Mouse (Mus musculus) ES-Bruce4 (cell line): ENCODE data around the gene Dennd5b.

ENCODE experiments used
- CTCF ChIP-seq: IDR thresholded peaks from one replicate; pipeline ENCODE4 v1.8.1; 2011; ENCODE audit warnings: low read depth, low read length
- EP300 ChIP-seq: IDR thresholded peaks from 2 replicates; pipeline ENCODE4 v1.6.1; 2011; ENCODE audit warnings: low read depth, low read length; ENCODE audit not compliant: insufficient read depth
- POLR2A ChIP-seq: IDR thresholded peaks from one replicate; pipeline ENCODE4 v1.8.1; 2011; ENCODE audit warnings: low read length; ENCODE audit not compliant: insufficient read depth

- TF ChIP-seq CTCF = no peak
- no peak for TF ChIP-seq EP300
- no peak for TF ChIP-seq POLR2A
Measured at GRCm38 (mm10) chr6:148986003-148986402, 115.5 kb downstream of the Dennd5b start.
